Mouse (Mus musculus): Measurements from ENCODE around the gene Gna12. TPM values are rescaled to one million over a fixed set of nuclear protein-coding genes. Genes with fewer than 3 reads are reported as not detected.

Gna12 gene
- polyA plus RNA-seq, 1 experiment from 2014 or later = 7.1 TPM

DNA sequence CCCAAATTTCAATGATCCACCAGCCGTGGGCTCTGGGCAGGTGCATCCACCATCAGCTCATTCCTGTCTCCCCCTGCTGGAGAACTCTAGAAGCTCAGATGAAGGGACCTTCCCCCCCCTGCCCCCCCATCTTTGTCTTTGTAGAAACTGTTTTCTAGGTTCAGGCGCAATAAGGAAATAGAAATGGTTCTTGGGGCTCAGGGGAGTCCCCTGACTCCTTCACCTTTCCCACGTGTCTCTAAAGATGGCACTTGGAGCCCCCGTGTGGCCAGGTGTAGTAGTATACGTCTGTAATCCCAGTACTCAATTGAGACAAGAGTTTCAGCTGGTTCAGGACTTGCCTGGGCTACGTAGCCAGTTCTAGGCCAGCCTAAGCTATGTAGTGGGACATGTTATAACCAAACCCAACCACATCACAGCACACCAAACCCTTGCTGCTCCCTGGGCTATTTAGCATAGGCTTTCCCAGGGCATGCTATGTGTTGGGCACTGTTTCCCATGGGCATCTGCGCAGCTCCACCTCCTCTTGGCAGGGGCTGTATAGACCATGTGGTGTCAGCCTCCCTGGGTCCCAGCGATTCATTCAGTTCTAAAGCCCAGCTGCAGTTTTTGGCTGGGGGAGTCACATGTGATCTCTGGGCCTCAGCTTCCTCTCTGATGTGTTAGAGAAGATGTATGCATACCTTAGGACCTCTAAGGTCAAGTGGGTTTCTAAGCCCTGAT lies 27.4 kb upstream of the Gna12 start:
- H3K4me2 ChIP-seq (ENCODE audit: low read depth, low read length) = no peak overlapping the region
- H3K4me3 ChIP-seq (ENCODE audit: low read length) = no peak overlapping the region

DNA sequence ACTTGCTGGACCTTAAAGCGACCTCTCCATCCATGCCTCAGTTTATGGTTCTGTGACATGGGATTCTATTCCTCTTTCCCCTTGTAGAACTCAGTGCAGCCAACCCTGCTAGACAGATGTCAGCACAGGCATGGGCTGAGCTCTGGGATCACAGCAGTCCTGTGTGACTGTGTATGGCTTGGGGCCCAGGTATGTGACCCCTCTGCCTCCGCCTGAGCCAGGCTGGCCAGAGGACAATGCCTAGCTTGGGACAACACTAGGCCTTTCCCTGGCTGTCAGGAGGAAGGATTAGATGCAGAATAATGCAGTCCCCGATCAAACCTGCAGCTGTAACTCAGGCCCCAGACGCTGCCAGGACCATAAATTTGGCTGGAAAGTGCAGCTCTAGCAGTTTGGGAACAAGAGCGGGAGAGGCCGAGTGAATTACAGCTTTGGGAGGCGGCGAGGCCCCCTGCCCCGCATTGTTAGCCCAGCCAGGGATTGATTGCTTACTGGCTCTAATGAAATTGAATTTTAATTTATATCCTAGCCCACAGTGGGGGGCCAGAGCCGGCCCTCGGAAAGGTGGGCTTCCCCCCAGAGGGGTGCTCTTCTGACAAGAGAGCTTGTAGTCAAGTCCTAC lies 25.8 kb upstream of the Gna12 start:
- peaks cover 3% of the 10 kb centered on the region; the same call in 1 of the 2 replicates for H3K9me3 ChIP-seq (replicated peaks; ENCODE audit: control insufficient read depth, low read length)
- no peak for ATAC-seq (replicated peaks; ENCODE audit: extremely low read depth, insufficient read depth, low FRiP score)
- 71% methylated on average over 11 of the region's 11 CpGs for WGBS
- H3K9ac ChIP-seq (ENCODE audit: low read length) = no peak overlapping the region
- H3K4me3 ChIP-seq (ENCODE audit: low read length) = no peak overlapping the region
- no peak overlapping the region for H3K4me2 ChIP-seq (ENCODE audit: low read depth, low read length)
- H3K36me3 ChIP-seq (ENCODE audit: control insufficient read depth, insufficient read depth) = no peaks in the 10 kb centered on the region
- H3K4me1 ChIP-seq (ENCODE audit: control insufficient read depth, insufficient read depth, low read length) = no peaks in the 10 kb centered on the region
- H3K27me3 ChIP-seq (ENCODE audit: control insufficient read depth, insufficient read depth, low read length) = no peaks in the 10 kb centered on the region
- no peak overlapping the region for H3K27ac ChIP-seq (ENCODE audit: low read length)

More for the DNA sequence above, 27.4 kb upstream of the Gna12 start:
- H3K27me3 ChIP-seq (ENCODE audit: control insufficient read depth, insufficient read depth, low read length) = no peaks in the 10 kb centered on the region
- no peak for ATAC-seq (replicated peaks; ENCODE audit: extremely low read depth, insufficient read depth, low FRiP score)
- WGBS = 51% methylated on average over 8 of the region's 8 CpGs
- no peak overlapping the region for H3K9ac ChIP-seq (ENCODE audit: low read length)
- H3K27ac ChIP-seq (ENCODE audit: low read length) = no peak overlapping the region
- no peaks in the 10 kb centered on the region for H3K36me3 ChIP-seq (ENCODE audit: control insufficient read depth, insufficient read depth)
- H3K9me3 ChIP-seq (replicated peaks; ENCODE audit: control insufficient read depth, low read length) = no peaks in the 10 kb centered on the region
- H3K4me1 ChIP-seq (ENCODE audit: control insufficient read depth, insufficient read depth, low read length) = no peaks in the 10 kb centered on the region

DNA sequence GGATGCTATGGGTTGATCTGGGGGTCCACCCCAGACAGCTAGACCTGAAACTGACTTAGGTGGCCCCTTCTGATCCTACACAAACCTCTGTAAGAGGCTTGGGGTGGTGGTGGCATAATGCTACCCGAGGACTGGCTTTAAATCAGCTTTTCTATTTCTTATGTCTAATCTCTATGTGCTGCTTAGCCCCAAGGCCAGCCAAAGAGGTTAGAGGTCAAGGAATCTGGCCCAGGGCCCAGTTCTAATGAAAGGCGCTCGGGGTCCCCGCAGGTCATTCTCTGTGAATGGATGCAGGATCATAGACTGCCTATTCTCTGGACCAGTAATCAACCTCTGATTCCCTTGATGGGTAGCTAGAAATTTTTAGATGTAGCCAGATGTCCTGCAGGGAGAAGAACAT lies 24.5 kb upstream of the Gna12 start:
- Histone ChIP-seq H3K27ac (ENCODE audit: low read length) (no peak overlapping the region), H3K27me3 (ENCODE audit: control insufficient read depth, insufficient read depth, low read length) (no peaks in the 10 kb centered on the region), H3K36me3 (ENCODE audit: control insufficient read depth, insufficient read depth) (no peaks in the 10 kb centered on the region), H3K4me1 (ENCODE audit: control insufficient read depth, insufficient read depth, low read length) (no peaks in the 10 kb centered on the region), H3K4me2 (ENCODE audit: low read depth, low read length) (no peak overlapping the region), H3K4me3 (ENCODE audit: low read length) (no peak overlapping the region), H3K9ac (ENCODE audit: low read length) (no peak overlapping the region), H3K9me3 (replicated peaks; ENCODE audit: control insufficient read depth, low read length) (peaks cover 3% of the 10 kb centered on the region; the same call in 1 of the 2 replicates)
- WGBS = 79% methylated on average over 4 of the region's 4 CpGs
- ATAC-seq (replicated peaks; ENCODE audit: extremely low read depth, insufficient read depth, low FRiP score) = no peak

DNA sequence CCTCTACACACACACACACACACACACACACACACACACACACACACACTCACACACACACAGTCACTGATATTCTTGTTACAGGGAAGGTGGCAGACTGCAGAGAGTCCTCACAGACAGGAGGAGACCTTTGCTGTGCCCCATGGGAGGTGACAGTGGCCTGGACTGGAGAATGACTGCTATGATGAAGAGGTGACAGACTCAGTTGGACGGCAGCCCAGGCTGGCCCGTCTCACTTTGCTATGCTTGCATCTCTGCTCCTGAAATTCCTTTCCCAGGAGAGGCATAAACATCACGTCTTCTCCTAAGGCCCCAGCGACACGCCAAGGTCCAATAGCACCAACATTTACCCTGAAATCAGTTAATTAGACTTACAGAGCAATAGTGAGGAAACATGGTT lies 23.5 kb upstream of the Gna12 start:
- no peak for ATAC-seq (replicated peaks; ENCODE audit: extremely low read depth, insufficient read depth, low FRiP score)
- Histone ChIP-seq H3K27ac (ENCODE audit: low read length) (no peak overlapping the region), H3K36me3 (ENCODE audit: control insufficient read depth, insufficient read depth) (no peaks in the 10 kb centered on the region), H3K27me3 (ENCODE audit: control insufficient read depth, insufficient read depth, low read length) (no peaks in the 10 kb centered on the region), H3K4me2 (ENCODE audit: low read depth, low read length) (no peak overlapping the region), H3K9ac (ENCODE audit: low read length) (no peak overlapping the region), H3K4me1 (ENCODE audit: control insufficient read depth, insufficient read depth, low read length) (no peaks in the 10 kb centered on the region), H3K4me3 (ENCODE audit: low read length) (no peak overlapping the region), H3K9me3 (replicated peaks; ENCODE audit: control insufficient read depth, low read length) (peaks cover 3% of the 10 kb centered on the region; the same call in 1 of the 2 replicates)
- WGBS = 48% methylated on average over 5 of the region's 5 CpGs

DNA sequence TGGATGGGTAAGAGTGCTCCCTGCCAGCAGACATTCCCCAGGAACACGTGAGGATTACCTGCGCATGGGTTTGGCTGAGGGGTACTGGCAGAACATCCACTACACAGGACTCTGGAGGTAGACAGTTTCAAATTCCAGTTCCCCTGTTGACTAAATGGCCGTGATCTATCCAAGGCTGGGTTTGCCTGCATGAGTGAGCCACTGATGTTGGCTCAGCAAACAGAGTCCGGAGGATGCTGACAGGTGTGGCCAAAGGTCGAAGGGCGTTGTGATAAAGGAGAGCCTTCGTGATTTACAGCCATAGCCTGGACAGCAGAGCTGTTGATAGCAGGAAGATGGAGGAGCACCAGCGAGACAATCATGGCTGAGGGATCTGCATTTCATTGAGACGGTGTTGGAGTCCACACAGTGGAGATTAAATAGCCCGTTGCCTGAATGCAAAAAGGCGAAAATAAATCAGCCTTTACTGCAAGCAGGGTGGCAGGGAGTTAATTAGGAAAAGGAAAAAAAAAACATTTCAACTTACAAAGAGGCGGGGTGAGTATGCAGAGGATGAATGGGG lies 22.3 kb upstream of the Gna12 start:
- no peak for ATAC-seq (replicated peaks; ENCODE audit: extremely low read depth, insufficient read depth, low FRiP score)
- H3K27ac ChIP-seq (ENCODE audit: low read length) = no peak overlapping the region
- no peak overlapping the region for H3K4me3 ChIP-seq (ENCODE audit: low read length)
- 67% methylated on average over 12 of the region's 12 CpGs for WGBS
- no peak overlapping the region for H3K4me2 ChIP-seq (ENCODE audit: low read depth, low read length)
- no peak overlapping the region for H3K9ac ChIP-seq (ENCODE audit: low read length)
- no peaks in the 10 kb centered on the region for H3K27me3 ChIP-seq (ENCODE audit: control insufficient read depth, insufficient read depth, low read length)
- H3K36me3 ChIP-seq (ENCODE audit: control insufficient read depth, insufficient read depth) = no peaks in the 10 kb centered on the region
- H3K4me1 ChIP-seq (ENCODE audit: control insufficient read depth, insufficient read depth, low read length) = no peaks in the 10 kb centered on the region
- H3K9me3 ChIP-seq (replicated peaks; ENCODE audit: control insufficient read depth, low read length) = peaks cover 3% of the 10 kb centered on the region; the same call in 1 of the 2 replicates

DNA sequence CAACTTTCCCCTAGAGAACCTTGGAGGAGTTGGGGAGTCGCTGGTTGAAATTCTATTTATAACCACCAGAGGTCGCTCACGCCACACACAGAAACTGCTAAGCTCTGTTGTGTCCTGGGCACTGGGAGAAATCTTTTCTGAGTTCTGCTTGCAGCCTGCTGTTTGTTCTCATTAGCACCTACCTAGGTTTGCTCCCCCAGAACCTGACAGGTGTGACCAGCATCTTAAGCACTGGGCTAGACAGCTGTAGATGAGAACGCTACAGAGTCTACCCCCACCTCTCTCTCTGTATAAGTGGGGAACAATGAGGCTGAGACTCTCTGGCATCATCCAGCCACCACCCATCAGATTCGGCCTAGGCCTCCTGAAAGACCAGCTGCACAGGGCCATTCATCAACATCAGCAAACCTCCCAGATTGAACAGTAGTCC lies 17.1 kb upstream of the Gna12 start:
- no peak overlapping the region for H3K4me2 ChIP-seq (ENCODE audit: low read depth, low read length)
- no peaks in the 10 kb centered on the region for H3K27me3 ChIP-seq (ENCODE audit: control insufficient read depth, insufficient read depth, low read length)
- peaks cover 3% of the 10 kb centered on the region; the same call in 1 of the 2 replicates for H3K9me3 ChIP-seq (replicated peaks; ENCODE audit: control insufficient read depth, low read length)
- 5% methylated on average over 5 of the region's 5 CpGs for WGBS
- no peak for ATAC-seq (replicated peaks; ENCODE audit: extremely low read depth, insufficient read depth, low FRiP score)
- no peak overlapping the region for H3K27ac ChIP-seq (ENCODE audit: low read length)
- no peaks in the 10 kb centered on the region for H3K4me1 ChIP-seq (ENCODE audit: control insufficient read depth, insufficient read depth, low read length)
- no peaks in the 10 kb centered on the region for H3K36me3 ChIP-seq (ENCODE audit: control insufficient read depth, insufficient read depth)
- H3K4me3 ChIP-seq (ENCODE audit: low read length) = no peak overlapping the region
- no peak overlapping the region for H3K9ac ChIP-seq (ENCODE audit: low read length)

DNA sequence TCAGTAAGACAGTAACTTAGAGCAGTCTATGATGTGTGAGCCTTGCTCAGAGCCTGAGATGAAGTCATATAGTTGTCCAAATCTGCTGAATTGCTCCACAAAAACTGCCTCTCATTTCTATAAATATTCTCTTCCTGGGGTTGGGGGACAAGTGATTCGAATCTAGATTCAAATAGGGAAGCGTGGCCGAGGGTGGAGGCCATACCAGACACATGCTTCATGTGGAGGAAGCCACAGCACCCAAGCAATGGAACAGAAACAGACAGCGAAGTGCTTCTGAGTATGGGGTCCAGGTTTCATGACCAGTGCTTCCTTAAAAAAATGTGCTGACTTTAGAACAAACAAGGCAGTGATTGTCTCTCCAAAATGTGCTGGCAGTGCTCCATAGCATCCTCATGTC lies 11.7 kb upstream of the Gna12 start:
- H3K4me3 ChIP-seq (ENCODE audit: low read length) = no peak overlapping the region
- no peak overlapping the region for H3K9ac ChIP-seq (ENCODE audit: low read length)
- ATAC-seq (replicated peaks; ENCODE audit: extremely low read depth, insufficient read depth, low FRiP score) = no peak
- H3K27me3 ChIP-seq (ENCODE audit: control insufficient read depth, insufficient read depth, low read length) = no peaks in the 10 kb centered on the region
- no peak overlapping the region for H3K27ac ChIP-seq (ENCODE audit: low read length)
- no peak overlapping the region for H3K4me2 ChIP-seq (ENCODE audit: low read depth, low read length)
- no peaks in the 10 kb centered on the region for H3K9me3 ChIP-seq (replicated peaks; ENCODE audit: control insufficient read depth, low read length)
- H3K4me1 ChIP-seq (ENCODE audit: control insufficient read depth, insufficient read depth, low read length) = no peaks in the 10 kb centered on the region
- no peaks in the 10 kb centered on the region for H3K36me3 ChIP-seq (ENCODE audit: control insufficient read depth, insufficient read depth)
- WGBS = 70% methylated on average over 4 of the region's 4 CpGs

DNA sequence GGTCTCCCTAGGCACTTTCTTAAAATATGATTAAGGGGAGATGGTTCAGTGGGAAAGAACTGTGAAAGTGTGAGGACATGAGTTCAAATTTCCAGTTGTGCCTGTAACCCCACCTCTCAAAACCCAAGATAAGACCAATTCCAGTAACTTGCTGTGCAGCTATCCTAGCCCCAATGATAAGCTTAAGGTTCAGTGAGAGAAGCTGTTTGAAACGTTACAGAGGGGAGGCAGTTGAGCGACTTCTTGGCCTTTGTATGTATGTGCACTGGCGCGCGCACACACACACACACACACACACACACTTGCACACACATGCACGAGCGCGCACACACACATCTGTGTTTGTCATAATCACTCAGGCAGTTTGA lies 817 bp upstream of the Gna12 start:
- Histone ChIP-seq H3K27ac (ENCODE audit: low read length) (no peak overlapping the region), H3K4me1 (ENCODE audit: control insufficient read depth, insufficient read depth, low read length) (peaks cover 32% of the 10 kb centered on the region), H3K27me3 (ENCODE audit: control insufficient read depth, insufficient read depth, low read length) (no peaks in the 10 kb centered on the region), H3K9ac (ENCODE audit: low read length) (no peak overlapping the region), H3K4me3 (ENCODE audit: low read length) (no peak overlapping the region; the same call in 1 of the 2 replicates), H3K36me3 (ENCODE audit: control insufficient read depth, insufficient read depth) (no peaks in the 10 kb centered on the region), H3K4me2 (ENCODE audit: low read depth, low read length) (peak overlapping the region; percentile 56), H3K9me3 (replicated peaks; ENCODE audit: control insufficient read depth, low read length) (no peaks in the 10 kb centered on the region)
- no peak for ATAC-seq (replicated peaks; ENCODE audit: extremely low read depth, insufficient read depth, low FRiP score)
- 74% methylated on average over 8 of the region's 8 CpGs for WGBS

DNA sequence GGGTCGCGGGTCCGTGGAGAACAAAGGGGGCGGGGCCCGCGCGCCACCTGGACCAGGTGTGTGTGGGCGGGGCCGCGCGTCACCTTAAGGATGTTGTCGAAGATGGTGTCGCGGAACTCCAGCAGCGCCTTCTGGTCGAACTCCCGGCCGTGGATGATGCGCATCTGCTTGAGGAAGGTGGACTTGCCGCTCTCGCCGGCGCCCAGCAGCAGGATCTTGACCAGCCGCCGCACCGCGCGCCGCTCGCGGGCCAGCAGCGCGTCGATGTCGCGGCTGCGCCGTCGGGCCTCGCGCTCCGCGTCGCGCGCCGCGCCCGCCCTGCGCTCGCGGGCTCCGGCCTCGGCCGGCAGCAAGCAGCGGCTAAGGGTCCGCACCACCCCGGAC lies 328 bp downstream of the Gna12 start:
- peak overlapping the region; percentile 70 for H3K4me2 ChIP-seq (ENCODE audit: low read depth, low read length)
- under 1% methylated on average over 53 of the region's 58 CpGs for WGBS

More for the DNA sequence above, 328 bp downstream of the Gna12 start:
- H3K9me3 ChIP-seq (replicated peaks; ENCODE audit: control insufficient read depth, low read length) = no peaks in the 10 kb centered on the region
- peaks cover 38% of the 10 kb centered on the region for H3K4me1 ChIP-seq (ENCODE audit: control insufficient read depth, insufficient read depth, low read length)
- H3K36me3 ChIP-seq (ENCODE audit: control insufficient read depth, insufficient read depth) = peaks cover 4% of the 10 kb centered on the region; the same call in 1 of the 2 replicates
- H3K4me3 ChIP-seq (ENCODE audit: low read length) = peak overlapping the region; percentile 89
- H3K27ac ChIP-seq (ENCODE audit: low read length) = peak overlapping the region; percentile 79
- H3K27me3 ChIP-seq (ENCODE audit: control insufficient read depth, insufficient read depth, low read length) = no peaks in the 10 kb centered on the region
- H3K9ac ChIP-seq (ENCODE audit: low read length) = peak overlapping the region; percentile 90
- peak; percentile 44 for ATAC-seq (replicated peaks; ENCODE audit: extremely low read depth, insufficient read depth, low FRiP score)

All from heart, embryonic 16.5 days (tissue).